Comparison of ENCODE assay signal across 8 mouse cellular contexts in genomic region chr1:25828971-25829920, GRCm38 (mm10). TPM values are rescaled to one million over a fixed set of nuclear protein-coding genes. Genes with fewer than 3 reads are reported as not detected.
DNase-seq lines count a peak whose midpoint lies in the region; ATAC-seq and TF ChIP-seq lines count a peak whose summit lies in the region.

Gene Adgrb3, minus strand, starts transcription at chr1:25829707.

- WGBS in lung, embryonic 16.5 days, result 4% methylated on average over 31 of the region's 32 CpGs
- WGBS in midbrain, postnatal 0 days, result under 1% methylated on average over 30 of the region's 32 CpGs
- 5% methylated on average over 32 of the region's 32 CpGs for WGBS in heart, adult 2 months

- no peaks in the 10 kb centered on the region for H3K36me3 ChIP-seq in lung, embryonic 16.5 days (ENCODE audit: control insufficient read depth, insufficient read depth, low read length)
- no peaks in the 10 kb centered on the region for H3K36me3 ChIP-seq in midbrain, postnatal 0 days (ENCODE audit: insufficient read depth, low read length)
- H3K36me3 ChIP-seq in heart, adult 2 months (ENCODE audit: control insufficient read depth, insufficient read depth, low read length), result no peaks in the 10 kb centered on the region

- ATAC-seq in lung, embryonic 16.5 days (ENCODE audit: low read depth), result no peak
- peak; percentile 59 for ATAC-seq in midbrain, postnatal 0 days (ENCODE audit: low FRiP score)

- H3K27me3 ChIP-seq in lung, embryonic 16.5 days (ENCODE audit: control insufficient read depth, insufficient read depth, low read depth, low read length), result peaks cover 33% of the 10 kb centered on the region
- H3K27me3 ChIP-seq in midbrain, postnatal 0 days (ENCODE audit: insufficient read depth, low read length), result no peaks in the 10 kb centered on the region
- H3K27me3 ChIP-seq in heart, adult 2 months (ENCODE audit: control insufficient read depth, insufficient read depth, low read length), result peaks cover 3% of the 10 kb centered on the region; the same call in 1 of the 2 replicates

- intact Hi-C loops in heart, adult 2 months (cut with DNase I), result no loop called here

- peak within 1 kb of the TSS; percentile 31; the same call in 1 of the 2 replicates for H3K9ac ChIP-seq in lung, embryonic 16.5 days (ENCODE audit: low read length)
- H3K9ac ChIP-seq in midbrain, postnatal 0 days (replicated peaks; ENCODE audit: low read length, poor library complexity, severe bottlenecking), result peak within 1 kb of the TSS; percentile 79
- no peak within 1 kb of the TSS for H3K9ac ChIP-seq in heart, adult 2 months (ENCODE audit: low read depth, low read length)

- H3K27ac ChIP-seq in lung, embryonic 16.5 days (ENCODE audit: low read length), result no peak within 1 kb of the TSS
- no peak within 1 kb of the TSS for H3K27ac ChIP-seq in embryonic fibroblast, embryonic 13.5 days (ENCODE audit: insufficient read depth, low read length)
- peak within 1 kb of the TSS; percentile 88 for H3K27ac ChIP-seq in midbrain, postnatal 0 days (ENCODE audit: low read depth, low read length)
- H3K27ac ChIP-seq in heart, adult 2 months, result no peak within 1 kb of the TSS

- H3K4me3 ChIP-seq in lung, embryonic 16.5 days (ENCODE audit: low read length), result peak within 1 kb of the TSS; percentile 58
- H3K4me3 ChIP-seq in embryonic fibroblast, embryonic 13.5 days (ENCODE audit: insufficient read depth, low read length), result peak within 1 kb of the TSS; percentile 29
- H3K4me3 ChIP-seq in midbrain, postnatal 0 days (ENCODE audit: low read depth, low read length), result peak within 1 kb of the TSS; percentile 67
- no peak within 1 kb of the TSS for H3K4me3 ChIP-seq in heart, adult 2 months

- H3K9me3 ChIP-seq in lung, embryonic 16.5 days (ENCODE audit: control insufficient read depth, low read length), result no peaks in the 10 kb centered on the region
- H3K9me3 ChIP-seq in midbrain, postnatal 0 days (ENCODE audit: low read length), result no peaks in the 10 kb centered on the region

- no peak for TF ChIP-seq EP300 in heart, adult 2 months (IDR thresholded peaks at IDR 0.05; ENCODE audit: insufficient read depth, low read depth, low read length)

- no peak for DNase-seq in lung, postnatal 14 days
- peak; percentile 36 to 63 for DNase-seq in layer of hippocampus, postnatal 14 days (ENCODE audit: low spot score in 2 of 2)
- peak; percentile 80 for DNase-seq in midbrain, postnatal 0 days (ENCODE audit: low spot score)
- no peak for DNase-seq in yolk sac, embryonic 10.5 days (ENCODE audit: low spot score)
- no peak for DNase-seq in spleen, postnatal 10 days (ENCODE audit: low spot score in 2 of 2)
- DNase-seq in heart, adult 2 months, result no peak

- H3K79me2 ChIP-seq in heart, adult 2 months (replicated peaks; ENCODE audit: control insufficient read depth, insufficient read depth, low read length), result no peaks in the 10 kb centered on the region

- H3K4me2 ChIP-seq in lung, embryonic 16.5 days (ENCODE audit: low read depth, low read length), result peak within 1 kb of the TSS; percentile 92
- H3K4me2 ChIP-seq in midbrain, postnatal 0 days (ENCODE audit: low read depth, low read length, poor library complexity, severe bottlenecking), result peak within 1 kb of the TSS; percentile 54

- no peaks in the 10 kb centered on the region for H3K4me1 ChIP-seq in lung, embryonic 16.5 days (replicated peaks; ENCODE audit: control insufficient read depth, insufficient read depth, low read length)
- H3K4me1 ChIP-seq in embryonic fibroblast, embryonic 13.5 days (ENCODE audit: control insufficient read depth, insufficient read depth, low read length), result peaks cover 2% of the 10 kb centered on the region; the same call in 1 of the 2 replicates
- 0 out of 2 replicates have a peak, but pooled peaks cover 6% of the 10 kb centered on the region for H3K4me1 ChIP-seq in midbrain, postnatal 0 days (ENCODE audit: insufficient read depth, low read length)
- no peaks in the 10 kb centered on the region for H3K4me1 ChIP-seq in heart, adult 2 months (ENCODE audit: control insufficient read depth, insufficient read depth, low read length)

- TF ChIP-seq CTCF in embryonic fibroblast, embryonic 13.5 days (IDR thresholded peaks at IDR 0.05; ENCODE audit: borderline replicate concordance, insufficient read depth, low read length), result no peak
- peak; percentile 68 for TF ChIP-seq CTCF in midbrain, postnatal 0 days (IDR thresholded peaks at IDR 0.05)
- TF ChIP-seq CTCF in heart, adult 2 months (IDR thresholded peaks at IDR 0.05), result no peak

- no peak for TF ChIP-seq POLR2A in embryonic fibroblast, embryonic 13.5 days (IDR thresholded peaks at IDR 0.05; ENCODE audit: low read depth, low read length)
- TF ChIP-seq POLR2A in heart, adult 2 months (IDR thresholded peaks at IDR 0.05; ENCODE audit: insufficient read depth, low read depth, low read length), result no peak

RNA-seq across cellular contexts. Expression of gene Adgrb3, which starts in this region (rescaled TPM):
- 0.51 and 0.54 TPM in 2 replicates for polyA plus RNA-seq in lung, embryonic 16.5 days (2015; fragmentation: Nextera tagmentation; extraction: Ambion mirVana)
- not detected in 2 replicates for polyA plus RNA-seq in embryonic fibroblast, embryonic 13.5 days (2011; ENCODE audit: insufficient read length, low read depth, missing spikeins)
- total RNA-seq in layer of hippocampus, postnatal 14 days (2021), result 100 to 1,000 TPM; 108 to 120 TPM
- 90.7 and 110 TPM in 2 replicates for total RNA-seq in midbrain, postnatal 0 days (2014; rRNA removed)
- polyA plus RNA-seq in midbrain, postnatal 0 days (2015; fragmentation: Nextera tagmentation; extraction: Ambion mirVana), result 54.6 and 55.8 TPM in 2 replicates
- not detected for total RNA-seq in heart, adult 2 months (2021)
- 0.06 TPM in 1 of 2 replicates, not detected in the other for polyA plus RNA-seq in heart, adult 2 months (2012; rRNA removed)

Comparison
In these comparisons a context has a peak if more than half of its experiments do, and no peak if none do; other contexts are left out.
1. RNA of gene Adgrb3 (total RNA-seq): 108 to 120 TPM in layer of hippocampus, postnatal 14 days and 90.7 to 110 TPM in midbrain, postnatal 0 days; not detected in heart, adult 2 months; every median in the first group is over 10 times any median in the second.
2. RNA of gene Adgrb3 (polyA plus RNA-seq): 54.6 to 55.8 TPM in midbrain, postnatal 0 days; 0.51 to 0.54 TPM in lung, embryonic 16.5 days, 0.06 TPM in heart, adult 2 months and not detected in embryonic fibroblast, embryonic 13.5 days; every median in the first group is over 10 times any median in the second.
3. DNase-seq: peak in layer of hippocampus, postnatal 14 days (2 of 2) and midbrain, postnatal 0 days (single experiment); none in lung, postnatal 14 days (single experiment), yolk sac, embryonic 10.5 days (single experiment), spleen, postnatal 10 days (0 of 2) and heart, adult 2 months (0 of 2).